Mouse (Mus musculus) spleen, adult 2 months (tissue): ENCODE measurements around the gene AL732309.1.

Experiments used
- CTCF ChIP-seq: fragments of 200-500 bp; IDR thresholded peaks from 2 replicates; pipeline ENCODE4 v1.5.1; 2011; ENCODE audit warnings: mild to moderate bottlenecking, inconsistent platforms; ENCODE audit not compliant: insufficient read depth, insufficient read length, insufficient replicate concordance; ENCODE audit errors: extremely low read depth
- POLR2A ChIP-seq: fragments of 200-500 bp; IDR thresholded peaks from 2 replicates; pipeline ENCODE4 v1.6.1; 2011; ENCODE audit warnings: low read depth, low read length, inconsistent platforms

GRCm38 (mm10) chr2:25226864-25227263 is 19.8 kb downstream of the AL732309.1 start:
- TF ChIP-seq CTCF: no peak
- no peak for TF ChIP-seq POLR2A
